Mouse (Mus musculus) embryonic facial prominence, embryonic 10.5 days (tissue): ENCODE data around the gene Lin7a. TPM values are rescaled to one million over a fixed set of nuclear protein-coding genes. Genes with fewer than 3 reads are reported as not detected.

Experiments
- polyA plus RNA-seq: library from polyadenylated mRNA; unstranded; fragments of >200 nt; fragmentation: Nextera tagmentation; extraction: Ambion mirVana; gene quantifications from 2 replicates; pipeline ENCODE4 v1.2.1, GENCODE M21; 2016

Lin7a gene
- polyA plus RNA-seq, 1 experiment from 2014 or later, result 2.0 TPM

Other genes with a start within 250 kb of the Lin7a start
- 3.2 and 4.9 TPM in 2 replicates for gene Acss3, start 148.0 kb upstream of the Lin7a start, polyA plus RNA-seq
- gene Myf5, start 214.4 kb downstream of the Lin7a start, polyA plus RNA-seq, result 4.2 and 4.8 TPM in 2 replicates
- gene Myf6, start 223.1 kb downstream of the Lin7a start, polyA plus RNA-seq, result 0.24 and 0.27 TPM in 2 replicates